Mouse (Mus musculus) granulocyte monocyte progenitor cell, adult 5-6 weeks (primary cell): ENCODE data around the gene Tomm22. TPM values are rescaled to one million over a fixed set of nuclear protein-coding genes. Genes with fewer than 3 reads are reported as not detected.
"Not testable (repeated sequence)": the region's sequence is repeated elsewhere in the genome, so short reads cannot be mapped to it uniquely, and the experiment has no call there.

Experiments
- ATAC-seq: replicated peaks from 2 replicates; pipeline ENCODE4 v1.8.0; 2016; ENCODE audit warnings: mild to moderate bottlenecking, moderate TSS enrichment, inconsistent platforms; ENCODE audit not compliant: poor library complexity, severe bottlenecking
- total RNA-seq, 2 experiments: library from RNA; stranded (forward) in 1 of 2; stranded (reverse) in 1 of 2; fragments of 200-712, 200-1000 nt in 1 of 2; fragments of >200 nt in 1 of 2; fragmentation: Nextera tagmentation in 1 of 2; gene quantifications; 2 replicates each; pipeline ENCODE4 v1.2.3; 2014 to 2017

Gene Tomm22
- total RNA-seq (2014; fragmentation: Nextera tagmentation), result 146 and 147 TPM in 2 replicates
- 88.0 and 117 TPM in 2 replicates for total RNA-seq (2017)

GRCm38 (mm10) chr15:79670249-79670971 is at the start of gene Tomm22:
Tomm22 (plus strand) TSS chr15:79670861.
- ATAC-seq, result peak; percentile 92

GRCm38 (mm10) chr15:79630471-79630870 is 40.2 kb upstream of the Tomm22 start:
- no peak for ATAC-seq

- ATAC-seq, result 0 out of 2 replicates have a peak, but pooled peaks have one; percentile 27
Observed at GRCm38 (mm10) chr15:79641135-79641817, 29.4 kb upstream of the Tomm22 start.

- ATAC-seq, result no peak
Observed at GRCm38 (mm10) chr15:79645483-79645882, 25.2 kb upstream of the Tomm22 start.

- no peak for ATAC-seq
Observed at GRCm38 (mm10) chr15:79648130-79648529, 22.5 kb upstream of the Tomm22 start.

GRCm38 (mm10) chr15:79650569-79650968 is 20.1 kb upstream of the Tomm22 start:
- peak; percentile 95 for ATAC-seq

- ATAC-seq, result no peak
Observed at GRCm38 (mm10) chr15:79651481-79651880, 19.2 kb upstream of the Tomm22 start.

- no peak for ATAC-seq
Observed at GRCm38 (mm10) chr15:79656451-79656850, 14.2 kb upstream of the Tomm22 start.

GRCm38 (mm10) chr15:79657837-79658530 is 12.7 kb upstream of the Tomm22 start:
- ATAC-seq, result peak; percentile 52

- ATAC-seq, result peak; percentile 85
Observed at GRCm38 (mm10) chr15:79658531-79659375, 11.9 kb upstream of the Tomm22 start, which contains the start of the genes Fam227a and Cby1. Fam227a (minus strand) TSS chr15:79658956. Cby1 (plus strand) TSS chr15:79659199.

- ATAC-seq, result no peak
Observed at GRCm38 (mm10) chr15:79661852-79662251, 8.8 kb upstream of the Tomm22 start.

- ATAC-seq, result no peak
Observed at GRCm38 (mm10) chr15:79664666-79665065, 6.0 kb upstream of the Tomm22 start.

GRCm38 (mm10) chr15:79669195-79669594 is 1.5 kb upstream of the Tomm22 start:
- ATAC-seq, result 0 out of 2 replicates have a peak, but pooled peaks have one; percentile 15

GRCm38 (mm10) chr15:79670972-79671299 is 275 bp downstream of the Tomm22 start:
- ATAC-seq, result peak; percentile 14; the same call in 1 of the 2 replicates

GRCm38 (mm10) chr15:79671828-79672348 is 1.2 kb downstream of the Tomm22 start:
- not testable (repeated sequence) for ATAC-seq

- no peak for ATAC-seq
Observed at GRCm38 (mm10) chr15:79677936-79678335, 7.3 kb downstream of the Tomm22 start.

- no peak for ATAC-seq
Observed at GRCm38 (mm10) chr15:79681973-79682372, 11.3 kb downstream of the Tomm22 start.

GRCm38 (mm10) chr15:79683146-79683545 is 12.5 kb downstream of the Tomm22 start:
- ATAC-seq, result peak; percentile 40

GRCm38 (mm10) chr15:79683707-79684465 is 13.2 kb downstream of the Tomm22 start:
- no peak for ATAC-seq
